Mouse (Mus musculus) layer of hippocampus, postnatal 14 days (tissue): Measurements from ENCODE around the gene Jarid2. TPM values are rescaled to one million over a fixed set of nuclear protein-coding genes. Genes with fewer than 3 reads are reported as not detected.
A peak's percentile ranks its signal among the peaks of the same experiment; 100 is the strongest.

ENCODE experiments used
- DNase-seq, 2 experiments: peaks; one replicate each; pipeline ENCODE4 v3.0.0; 2021 to 2022; ENCODE audit warnings: low spot score in 2 of 2, mixed read lengths in 1 of 2
- total RNA-seq, 2 experiments: library from RNA; stranded (reverse); gene quantifications; 2 replicates each; pipeline ENCODE4 v1.2.3; 2021

The Jarid2 gene
- total RNA-seq, 2 experiments from 2014 or later: 38.4 to 40.2 TPM

DNA sequence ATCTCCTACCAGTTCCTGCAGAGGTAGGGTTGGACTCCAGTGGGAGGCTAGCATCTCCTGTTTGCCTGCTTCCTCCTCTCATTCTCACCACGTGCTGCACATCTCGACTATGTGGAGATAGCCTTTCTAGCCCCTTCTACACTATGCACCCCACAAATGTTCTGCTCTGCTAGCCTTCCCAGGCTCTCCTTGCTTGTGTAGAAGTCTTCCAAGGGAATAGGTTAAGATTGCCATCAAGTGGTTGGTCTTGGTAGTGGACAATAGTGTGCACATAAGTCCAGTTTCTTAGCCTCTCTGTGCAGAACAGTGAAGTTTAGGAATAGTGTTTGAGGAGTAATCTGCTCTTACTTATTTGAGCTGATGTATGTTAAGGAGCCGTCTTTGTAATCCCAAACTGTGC, 104.1 kb downstream of the Jarid2 start:
- DNase-seq: peak; percentile 17 to 60

GRCm38 (mm10) chr13:44837445-44837844, 108.2 kb downstream of the Jarid2 start:
- no peak for DNase-seq

- DNase-seq: peak; percentile 77 to 84
These were observed 110.9 kb downstream of the Jarid2 start for GRCm38 (mm10) chr13:44839866-44840835.

DNA sequence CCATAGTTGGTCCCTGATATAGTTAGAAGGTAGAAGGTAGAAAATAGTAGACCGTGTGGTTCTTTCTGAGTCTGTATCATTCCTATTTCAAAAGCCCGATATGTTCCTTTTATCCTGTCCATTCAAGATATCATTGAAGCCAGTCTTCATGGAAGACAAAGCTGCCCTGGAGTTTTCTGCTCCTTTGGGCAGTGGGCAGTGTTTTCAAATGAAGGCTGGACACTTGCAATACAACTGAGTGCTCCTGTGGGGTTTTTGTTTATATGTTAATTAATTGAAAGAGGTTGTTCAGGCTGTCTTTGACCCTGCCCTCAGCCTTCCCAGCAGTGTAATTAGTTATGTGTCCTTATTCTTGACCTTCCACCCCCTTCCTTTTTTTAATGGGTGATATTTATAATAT, 122.2 kb downstream of the Jarid2 start:
- DNase-seq: no peak

DNA sequence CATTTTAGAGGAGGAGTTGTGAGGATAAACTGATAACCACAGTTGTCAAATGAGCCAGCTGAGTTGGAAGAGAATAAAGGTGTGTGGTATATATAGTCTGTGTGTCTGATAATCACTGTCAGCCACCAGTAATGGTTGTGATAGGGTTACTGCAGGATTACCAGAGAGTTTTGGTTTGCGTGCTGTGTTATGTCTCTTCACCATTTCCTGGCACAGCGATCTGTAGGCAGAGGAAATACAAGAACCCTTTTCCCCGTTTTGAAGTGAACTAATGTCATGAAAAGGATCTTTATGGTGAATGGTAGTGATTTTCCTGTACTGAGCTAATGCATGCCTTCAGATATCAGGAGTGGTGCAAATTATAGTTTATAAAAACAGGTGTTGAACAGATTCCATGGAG, 122.8 kb downstream of the Jarid2 start:
- no peak for DNase-seq

DNA sequence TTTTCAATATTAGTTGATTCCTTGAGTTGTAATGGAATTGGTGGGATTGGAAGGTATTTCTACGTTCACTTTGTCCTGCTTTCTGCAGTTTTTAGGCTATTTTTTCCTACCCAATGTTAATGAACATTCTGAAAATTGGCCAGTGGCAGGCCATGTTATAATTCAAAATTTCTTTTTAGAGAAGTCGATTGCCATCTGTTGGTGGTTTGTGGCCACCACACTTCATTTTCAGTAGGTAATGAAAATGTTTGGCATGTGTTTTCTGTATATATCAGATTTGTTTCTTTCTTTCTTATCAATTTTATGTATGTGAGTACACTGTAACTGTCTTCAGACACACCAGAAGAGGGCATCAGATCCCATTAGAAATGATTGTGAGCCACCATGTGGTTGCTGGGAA, 136.3 kb downstream of the Jarid2 start:
- no peak for DNase-seq

- DNase-seq: peak; percentile 46 to 59
These were observed 138.9 kb downstream of the Jarid2 start for GRCm38 (mm10) chr13:44868037-44868650.

DNA sequence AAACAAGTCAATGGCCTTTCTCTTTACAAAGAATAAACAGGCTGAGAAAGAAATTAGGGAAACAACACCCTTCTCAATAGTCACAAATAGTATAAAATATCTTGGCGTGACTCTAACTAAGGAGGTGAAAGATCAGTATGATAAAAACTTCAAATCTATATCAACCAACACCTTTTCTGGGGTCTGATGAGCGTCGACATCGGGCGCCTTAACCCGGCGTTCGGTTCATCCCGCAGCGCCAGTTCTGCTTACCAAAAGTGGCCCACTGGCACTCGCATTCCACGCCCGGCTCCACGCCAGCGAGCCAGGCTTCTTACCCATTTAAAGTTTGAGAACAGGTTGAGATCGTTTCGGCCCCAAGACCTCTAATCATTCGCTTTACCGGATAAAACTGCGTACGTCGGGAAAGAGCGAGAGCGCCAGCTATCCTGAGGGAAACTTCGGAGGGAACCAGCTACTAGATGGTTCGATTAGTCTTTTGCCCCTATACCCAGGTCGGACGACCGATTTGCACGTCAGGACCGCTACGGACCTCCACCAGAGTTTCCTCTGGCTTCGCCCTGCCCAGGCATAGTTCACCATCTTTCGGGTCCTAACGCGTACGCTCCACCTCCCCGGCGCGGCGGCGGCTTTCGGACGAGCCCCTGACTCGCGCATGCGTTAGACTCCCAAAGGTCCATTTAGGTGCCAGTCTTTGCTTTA, 140.3 kb downstream of the Jarid2 start:
- peak; percentile 98 to 99 for DNase-seq

- DNase-seq: no peak
These were observed 147.5 kb downstream of the Jarid2 start for GRCm38 (mm10) chr13:44876799-44877198.

GRCm38 (mm10) chr13:44881001-44881400, 151.7 kb downstream of the Jarid2 start:
- peak in 1 of 2 experiments; percentile 65 for DNase-seq

GRCm38 (mm10) chr13:44886221-44886620, 156.9 kb downstream of the Jarid2 start:
- DNase-seq: no peak

DNA sequence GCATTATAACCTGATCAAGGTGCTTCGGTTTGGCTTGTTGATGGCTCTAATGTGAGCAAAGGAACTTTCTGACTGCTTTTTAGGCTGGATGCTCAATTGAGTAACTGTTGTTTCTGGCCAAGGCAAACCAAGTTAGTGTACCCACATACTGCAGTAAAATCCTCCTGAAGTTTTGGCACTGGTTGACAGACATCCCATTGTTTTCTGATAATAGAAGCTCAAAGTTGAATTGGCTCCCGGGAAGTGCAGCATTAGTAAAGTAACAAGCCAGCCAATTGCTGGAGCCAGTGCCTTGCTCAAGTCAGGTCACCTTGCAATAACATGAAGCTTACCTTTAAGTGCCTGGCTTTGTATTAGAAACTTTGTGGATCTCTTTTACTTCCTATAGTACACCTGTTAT, 161.3 kb downstream of the Jarid2 start:
- no peak for DNase-seq

DNA sequence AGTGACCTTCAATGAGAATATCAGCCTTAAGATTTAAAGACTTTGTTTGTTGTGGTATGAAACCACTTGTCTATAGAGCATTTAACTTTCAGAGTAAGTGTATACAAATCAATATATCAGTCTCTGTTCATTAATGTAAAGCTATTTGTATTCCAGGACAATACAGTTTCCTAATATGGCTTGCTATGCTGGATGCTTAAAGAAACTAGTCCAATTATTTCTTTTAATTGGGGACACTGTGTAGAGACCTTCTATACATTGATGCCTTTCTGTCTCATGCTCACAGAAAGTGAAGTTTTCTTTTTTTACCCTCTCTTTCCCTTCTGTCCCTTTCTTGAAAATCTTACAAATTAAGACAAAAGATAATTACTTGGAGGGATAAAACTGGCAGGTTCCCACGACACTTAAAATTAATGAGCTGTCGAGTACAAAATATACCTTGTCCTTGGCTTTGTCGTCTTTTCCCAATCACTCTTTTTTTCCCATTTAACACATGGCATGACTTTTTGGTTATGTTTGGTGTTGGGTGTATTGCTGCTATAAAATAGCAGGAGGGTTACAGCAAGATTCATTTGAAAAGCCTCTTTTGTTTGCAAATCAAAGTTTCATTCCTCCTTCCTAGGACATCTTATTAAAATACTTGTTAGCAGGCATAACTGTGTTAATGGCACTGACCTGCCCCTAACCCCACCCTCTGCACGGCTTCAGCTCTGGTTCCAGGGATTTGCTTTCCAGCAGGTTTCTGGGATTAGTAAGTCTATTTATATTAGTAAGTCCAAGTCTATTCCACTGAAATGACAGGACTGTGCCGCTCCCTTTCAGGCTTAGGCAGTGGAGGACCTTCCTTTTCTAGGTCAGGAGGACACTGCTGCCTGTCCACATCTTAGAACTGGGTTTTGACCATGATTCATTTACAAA, 162.8 kb downstream of the Jarid2 start:
- no peak for DNase-seq

GRCm38 (mm10) chr13:44896211-44896610, 166.9 kb downstream of the Jarid2 start:
- DNase-seq: no peak

DNA sequence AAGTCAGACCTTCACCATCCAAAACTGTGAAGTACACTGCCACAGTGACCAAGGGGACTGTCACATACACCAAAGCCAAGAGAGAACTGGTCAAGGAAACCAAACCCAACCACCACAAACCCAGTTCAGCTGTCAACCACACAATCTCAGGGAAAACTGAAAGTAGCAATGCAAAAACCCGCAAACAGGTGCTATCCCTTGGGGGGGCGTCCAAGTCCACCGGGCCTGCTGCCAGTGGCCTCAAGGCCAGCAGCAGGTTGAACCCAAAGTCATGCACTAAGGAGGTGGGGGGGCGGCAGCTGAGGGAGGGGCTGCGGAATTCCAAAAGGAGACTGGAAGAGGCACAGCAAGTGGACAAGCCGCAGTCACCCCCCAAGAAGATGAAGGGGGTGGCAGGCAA, 173.0 kb downstream of the Jarid2 start:
- no peak for DNase-seq

DNA sequence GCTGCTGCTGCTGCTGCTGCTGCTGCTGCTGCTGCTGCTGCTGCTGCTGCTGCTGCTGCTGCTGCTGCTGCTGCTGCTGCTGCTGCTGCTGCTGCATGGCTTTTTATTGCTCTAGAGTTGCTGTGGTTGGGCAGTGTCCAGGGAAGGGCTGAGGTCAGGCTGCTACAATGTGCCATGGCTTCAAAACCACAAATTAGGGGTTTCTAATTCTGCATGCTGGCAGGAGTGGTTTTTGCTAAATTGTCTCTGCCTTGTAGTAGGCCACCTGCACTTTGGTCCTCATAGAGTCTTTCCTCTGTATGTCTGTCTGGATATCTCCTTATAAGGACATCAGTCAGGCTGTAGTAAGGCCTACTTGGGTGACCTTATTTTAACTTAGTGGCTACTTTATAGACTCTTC, 174.1 kb downstream of the Jarid2 start:
- DNase-seq: no peak

DNA sequence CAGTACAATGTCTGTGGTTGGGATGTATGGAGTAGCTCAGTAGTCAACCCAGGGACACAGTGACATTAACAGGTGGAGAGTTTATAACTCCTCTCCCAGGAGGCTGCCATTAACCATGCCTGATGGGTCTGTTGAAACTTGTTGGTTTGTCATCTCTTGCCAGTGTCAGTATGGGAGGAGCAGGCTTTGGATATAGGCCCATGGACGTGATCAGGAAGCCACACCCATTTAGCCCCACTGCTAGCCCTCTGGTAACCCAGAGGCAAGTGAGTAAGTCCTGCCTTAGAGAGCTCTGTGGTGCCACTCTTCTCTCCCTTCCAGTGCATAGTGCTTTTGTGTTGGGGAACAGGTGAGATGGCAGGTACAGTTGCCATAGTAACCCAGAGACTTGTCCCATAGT, 175.0 kb downstream of the Jarid2 start:
- DNase-seq: no peak

- DNase-seq: no peak
These were observed 176.9 kb downstream of the Jarid2 start for GRCm38 (mm10) chr13:44906141-44906540.

DNA sequence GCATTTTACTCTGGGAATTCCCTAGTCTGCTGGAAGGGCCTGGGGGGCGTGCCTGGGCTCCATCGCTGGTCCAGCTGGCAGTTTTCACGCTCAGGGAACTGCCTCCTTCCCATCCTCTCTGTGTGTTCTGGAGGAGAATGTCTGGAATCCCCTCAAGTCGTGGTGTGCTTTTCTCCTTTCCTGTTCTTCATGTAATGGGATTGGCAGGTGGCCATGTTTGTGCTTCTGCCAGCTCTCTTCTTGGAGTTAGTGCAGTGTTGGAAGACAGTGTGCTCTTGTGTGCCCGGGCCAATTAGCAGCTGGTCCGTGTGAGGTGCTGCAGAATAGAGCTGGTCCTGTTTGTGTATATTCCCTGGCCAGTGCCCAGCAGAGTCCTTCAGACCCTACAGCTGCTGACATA, 178.4 kb downstream of the Jarid2 start:
- peak; percentile 88 to 97 for DNase-seq

- no peak for DNase-seq
These were observed 179.5 kb downstream of the Jarid2 start for GRCm38 (mm10) chr13:44908790-44909189.

- DNase-seq: peak in 1 of 2 experiments; percentile 47
These were observed 183.6 kb downstream of the Jarid2 start for GRCm38 (mm10) chr13:44912851-44913250.
